Mouse (Mus musculus) activated CD4-positive, CD25-positive, alpha-beta regulatory T cell (primary cell): ENCODE data around the gene Morn2. TPM values are rescaled to one million over a fixed set of nuclear protein-coding genes. Genes with fewer than 3 reads are reported as not detected.

Source experiments
- polyA plus RNA-seq, 2 experiments: library from polyadenylated mRNA; unstranded; fragments of 100-300 nt; shearing (Covaris generic); gene quantifications; one replicate each; pipeline ENCODE4 v1.2.1; 2017

Morn2 gene
- polyA plus RNA-seq = 1 to 10 TPM; 1.2 to 3.6 TPM

DNA sequence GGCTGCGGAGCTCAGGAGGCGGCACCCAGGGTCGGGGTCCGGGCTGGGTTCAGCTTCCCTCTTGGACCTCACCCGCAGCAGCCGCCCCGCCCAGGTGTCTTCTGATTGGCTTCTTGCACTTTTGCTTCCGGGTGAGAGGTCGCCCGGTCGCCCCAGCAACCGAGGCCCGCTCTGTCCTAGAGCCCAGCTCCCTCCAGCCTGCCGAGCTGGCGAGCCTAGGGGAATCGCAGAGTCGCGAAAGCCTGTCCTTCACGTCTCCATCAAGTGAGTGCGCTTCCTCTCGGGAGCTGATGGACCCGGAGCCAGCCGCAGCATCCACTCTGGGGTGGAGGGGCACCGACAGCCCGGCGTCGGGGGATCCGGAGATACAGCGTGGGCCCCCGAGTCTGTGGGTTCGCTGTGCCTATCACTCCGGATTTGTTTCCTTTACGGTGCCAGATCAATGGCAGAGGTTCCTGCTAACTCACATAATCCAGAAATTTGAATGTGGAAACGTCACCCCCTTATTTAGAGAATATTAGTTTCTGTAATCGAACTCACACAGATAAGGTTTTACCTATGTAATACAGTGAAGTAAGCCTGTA is at the start of gene Morn2, which contains the start of gene Dhx57:
Gene Morn2 (plus strand): TSS at position 130 of the 584 bp plus-strand sequence.
Gene Dhx57 (minus strand): TSS at position 403 of the 584 bp plus-strand sequence.

GRCm38 (mm10) chr17:80307251-80307650 is 17.2 kb downstream of the Morn2 start, which contains the start of gene Arhgef33:
Gene Arhgef33, plus strand, starts transcription at chr17:80307407.

Other genes starting within 250 kb of the Morn2 start
- 100 to 1,000 TPM in 1 of 2 experiments, 10 to 100 TPM in 1; 80.9 to 125 TPM for gene Hnrnpll, start 227.9 kb upstream of the Morn2 start, polyA plus RNA-seq
- 10 to 100 TPM; 12.0 to 45.8 TPM for gene Galm, start 162.7 kb upstream of the Morn2 start, polyA plus RNA-seq
- 100 to 1,000 TPM; 393 to 427 TPM for gene Srsf7, start 82.9 kb upstream of the Morn2 start, polyA plus RNA-seq
- gene Ttc39d, start 82.7 kb upstream of the Morn2 start, polyA plus RNA-seq = under 1 TPM; 0.06 to 0.55 TPM
- gene Gemin6, start 65.8 kb upstream of the Morn2 start, polyA plus RNA-seq = 10 to 100 TPM in 1 of 2 experiments, 1 to 10 TPM in 1; 8.9 to 17.9 TPM
- gene Dhx57, start 273 bp downstream of the Morn2 start, polyA plus RNA-seq = 10 to 100 TPM; 17.7 to 20.0 TPM
- gene Arhgef33, start 17.2 kb downstream of the Morn2 start, polyA plus RNA-seq = 1 to 10 TPM; 1.2 to 2.6 TPM
- gene Gm10190, start 83.3 kb downstream of the Morn2 start, polyA plus RNA-seq = not detected
- 10 to 100 TPM in 1 of 2 experiments, 1 to 10 TPM in 1; 9.7 to 10.2 TPM for gene Sos1, start 190.2 kb downstream of the Morn2 start, polyA plus RNA-seq